Mouse (Mus musculus): ENCODE measurements around the gene Olfr191.
"Not testable (repeated sequence)": the region's sequence is repeated elsewhere in the genome, so short reads cannot be mapped to it uniquely, and the experiment has no call there.

Gene Olfr191

GRCm38 (mm10) chr16:59089722-59090121 lies at the start of gene Olfr191:
Olfr191 (minus strand) TSS chr16:59089822.
- DNase-seq, result not testable (repeated sequence)

- DNase-seq, result no peak
Measured at GRCm38 (mm10) chr16:59130740-59131139, 41.1 kb upstream of the Olfr191 start.

DNA sequence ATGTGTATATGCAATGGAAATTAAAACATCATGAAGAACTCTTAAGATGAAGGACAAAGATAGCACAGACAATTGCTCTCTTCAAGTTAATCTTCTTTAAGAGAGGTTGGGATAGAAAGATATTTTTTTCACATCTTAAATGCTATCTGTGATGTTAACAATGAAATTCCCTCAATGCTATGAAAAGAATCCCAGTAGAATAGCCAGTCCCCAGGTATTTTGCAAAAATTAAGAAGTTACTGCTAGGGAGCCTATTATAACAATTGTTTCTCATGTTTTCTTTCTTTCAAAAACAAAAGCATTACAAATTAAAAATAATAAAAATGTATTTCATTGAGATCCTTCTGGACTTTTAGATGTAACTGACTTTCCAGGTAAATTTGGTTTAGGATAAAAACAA lies 31.3 kb upstream of the Olfr191 start, which contains the start of gene Olfr194:
Olfr194 (minus strand) TSS at position 101 of the 400 bp plus-strand sequence.
- DNase-seq, result no peak

- no peak for DNase-seq
Measured at GRCm38 (mm10) chr16:59111781-59112180, 22.2 kb upstream of the Olfr191 start, which contains the start of gene Olfr193. Olfr193 (minus strand) TSS chr16:59111881.

- DNase-seq, result not testable (repeated sequence)
Measured at GRCm38 (mm10) chr16:59108522-59108921, 18.9 kb upstream of the Olfr191 start.

DNA sequence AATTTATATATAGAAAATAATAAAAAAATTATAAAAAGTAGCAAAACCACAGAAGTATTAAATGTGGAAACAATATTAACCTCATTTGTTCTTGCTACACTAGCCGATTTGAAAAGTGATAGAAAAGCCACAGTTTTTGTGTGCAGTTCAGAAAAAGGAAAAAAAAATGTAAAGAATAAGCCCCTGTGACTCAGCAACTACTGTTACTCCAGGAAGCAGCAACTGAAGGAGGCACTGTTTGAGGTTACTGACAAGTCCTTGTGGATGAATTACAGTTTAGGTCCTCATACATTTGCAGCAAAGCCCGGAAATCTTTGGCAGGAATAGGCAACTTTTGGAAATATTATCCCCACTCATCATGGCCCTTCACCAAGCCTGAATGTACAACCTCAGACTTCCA lies 15.7 kb upstream of the Olfr191 start:
- DNase-seq, result no peak

- not testable (repeated sequence) for DNase-seq
Measured at GRCm38 (mm10) chr16:59081113-59081512, 8.5 kb downstream of the Olfr191 start.

- no peak for DNase-seq
Measured at GRCm38 (mm10) chr16:59077905-59078304, 11.7 kb downstream of the Olfr191 start, which contains the start of gene Olfr190. Olfr190 (minus strand) TSS chr16:59078005.

DNA sequence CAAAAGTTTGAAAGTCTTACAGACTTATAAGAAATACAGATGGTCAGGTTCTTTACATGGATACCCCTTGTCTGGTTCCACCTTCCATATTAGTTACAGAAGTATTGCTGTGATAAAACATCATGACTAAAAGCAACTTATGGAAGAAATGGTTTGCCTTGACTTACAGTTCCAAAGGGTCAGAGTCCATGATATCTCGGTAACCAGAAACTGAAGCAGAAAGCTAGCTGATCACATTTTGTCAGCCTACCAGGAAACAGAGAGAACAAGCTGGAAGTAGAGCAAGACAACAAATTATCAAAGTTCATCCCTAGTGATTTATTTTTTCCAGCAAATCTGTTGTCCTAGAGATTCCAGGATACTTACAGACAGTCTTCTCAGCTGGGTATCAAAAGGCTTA lies 16.1 kb downstream of the Olfr191 start:
- no peak for DNase-seq

GRCm38 (mm10) chr16:59071755-59072154 lies 17.9 kb downstream of the Olfr191 start:
- no peak for DNase-seq

DNA sequence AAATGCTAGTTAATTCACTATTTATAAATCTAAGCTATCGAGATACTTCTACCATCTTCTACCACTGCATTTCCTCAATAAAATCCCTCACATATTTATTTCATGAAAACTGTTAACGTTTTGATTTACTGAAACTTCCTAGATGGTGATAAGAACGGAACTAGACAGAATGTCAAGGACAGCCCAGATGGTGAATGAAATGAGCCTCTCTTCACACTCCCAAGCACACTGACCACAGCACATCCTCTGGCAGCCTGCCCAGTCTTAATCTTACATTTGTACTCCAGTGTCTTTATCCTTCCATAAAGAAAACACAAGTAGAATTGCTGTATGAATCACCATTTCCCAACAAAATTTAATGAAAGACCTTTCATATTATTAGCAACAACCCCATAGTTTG lies 27.2 kb downstream of the Olfr191 start:
- not testable (repeated sequence) for DNase-seq

DNA sequence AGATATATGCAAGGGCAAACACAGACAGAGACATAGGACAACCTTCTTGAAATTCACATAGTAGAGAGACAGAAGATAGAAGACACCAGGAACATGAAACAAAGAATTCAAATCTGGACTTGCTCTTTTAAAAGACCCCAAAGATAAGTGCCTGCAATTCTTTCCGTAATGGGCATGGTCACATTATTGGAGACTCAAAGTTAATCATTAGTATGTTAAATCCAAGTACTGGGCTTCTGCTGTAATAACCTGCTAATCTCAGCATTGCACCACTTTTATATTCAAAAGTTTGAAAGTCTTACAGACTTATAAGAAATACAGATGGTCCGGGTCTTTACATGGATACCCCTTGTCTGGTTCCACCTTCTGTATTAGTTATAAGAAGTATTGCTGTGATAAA lies 40.3 kb downstream of the Olfr191 start:
- DNase-seq, result not testable (repeated sequence)

GRCm38 (mm10) chr16:59048860-59049259 lies 40.8 kb downstream of the Olfr191 start:
- no peak for DNase-seq

DNA sequence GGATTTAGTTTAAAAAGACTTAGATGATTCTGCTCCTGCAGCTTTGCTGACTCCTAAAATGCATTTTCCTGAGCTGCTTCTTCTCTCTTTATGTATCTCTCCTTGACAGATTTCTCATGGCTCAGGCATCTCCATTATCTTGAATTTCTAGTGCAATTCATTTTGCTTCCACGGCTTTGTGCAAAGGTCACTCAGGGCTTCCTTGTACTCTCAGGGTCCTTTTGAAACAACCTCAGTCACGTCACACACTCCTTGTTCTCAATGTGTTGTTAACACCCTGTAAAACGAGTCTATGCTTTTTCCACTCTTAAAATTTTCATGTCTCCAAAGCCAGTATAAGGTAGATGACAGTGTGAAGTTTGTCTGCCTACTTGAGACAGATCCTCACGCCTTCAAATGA lies 42.0 kb downstream of the Olfr191 start:
- DNase-seq, result no peak

GRCm38 (mm10) chr16:59045835-59046234 lies 43.8 kb downstream of the Olfr191 start:
- DNase-seq, result no peak

DNA sequence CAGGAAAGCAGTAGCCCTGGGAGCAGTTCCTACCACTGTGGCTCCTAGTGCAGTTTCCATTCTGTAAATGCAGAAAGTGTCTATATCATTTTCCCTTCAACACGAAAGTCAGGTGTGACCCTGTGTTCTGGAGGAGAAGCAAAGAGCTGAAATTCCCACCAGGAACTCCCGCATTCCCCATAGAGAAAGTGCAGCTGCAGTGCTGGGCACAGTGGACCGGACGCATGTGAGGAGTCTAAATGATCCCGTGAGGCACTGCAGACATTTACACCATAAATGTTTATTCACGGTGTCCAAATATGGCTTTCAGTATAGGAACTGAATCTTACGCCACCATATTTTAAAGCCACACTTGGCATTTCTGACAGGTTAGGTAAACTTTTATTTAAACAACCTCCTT lies 49.9 kb downstream of the Olfr191 start, which contains the start of gene Olfr187:
Olfr187 (minus strand) TSS at position 58 of the 400 bp plus-strand sequence.
- DNase-seq, result no peak
